Mouse (Mus musculus): ENCODE measurements around the gene Dock9.

Dock9 gene

DNA sequence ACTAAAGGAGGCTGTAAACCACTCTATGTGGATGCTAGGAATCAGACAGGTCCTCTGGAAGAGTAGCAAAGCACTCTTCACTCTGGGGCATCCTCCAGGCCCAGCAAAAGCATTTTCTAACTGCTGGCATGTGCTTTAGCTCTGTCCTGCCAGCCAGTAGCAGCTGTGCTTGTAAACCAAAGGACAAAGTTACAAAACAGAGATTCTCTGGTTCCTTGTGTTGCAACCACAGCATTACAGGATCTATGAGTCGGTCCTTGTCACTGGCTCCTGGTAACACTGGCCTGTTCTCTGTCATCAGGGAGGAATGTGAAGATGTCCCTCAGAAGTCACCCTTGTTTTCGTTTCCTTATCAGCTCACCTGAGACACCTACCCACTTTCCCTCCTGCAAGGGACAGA, 297.1 kb downstream of the Dock9 start:
- Histone ChIP-seq H3K4me1 (replicated peaks; ENCODE audit: low read depth, low read length) (peaks cover 49% of the 10 kb centered on the region), H3K9me3 (ENCODE audit: low read length) (no peaks in the 10 kb centered on the region), H3K4me3 (replicated peaks; ENCODE audit: low read length) (no peak overlapping the region), H3K27me3 (ENCODE audit: insufficient read depth, low read length) (no peaks in the 10 kb centered on the region; the same call in 1 of the 2 replicates), H3K36me3 (ENCODE audit: insufficient read depth, low read length) (no peaks in the 10 kb centered on the region)
- TF ChIP-seq CTCF (conservative IDR thresholded peaks at IDR 0.05; ENCODE audit: low read length): no peak

DNA sequence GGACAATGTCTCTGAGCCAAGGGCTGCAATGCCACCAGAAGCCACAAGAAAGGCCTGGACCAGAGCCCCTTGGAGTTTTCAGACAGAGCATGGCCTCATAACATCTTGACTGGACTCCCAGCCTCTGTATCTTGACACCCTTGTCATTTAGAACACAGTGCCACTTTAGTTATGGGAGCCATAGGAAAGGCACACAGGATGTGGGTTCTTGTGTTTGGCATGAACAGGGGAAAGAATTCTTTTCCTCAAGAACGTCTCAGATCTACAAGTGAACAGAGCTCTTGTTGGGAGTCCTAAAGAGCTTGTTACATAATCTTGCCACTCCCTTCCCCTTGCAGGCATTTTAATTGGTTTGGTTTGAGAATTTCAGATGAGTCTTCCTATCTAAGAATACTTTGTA, 297.9 kb downstream of the Dock9 start:
- TF ChIP-seq NANOG (IDR thresholded peaks at IDR 0.05; ENCODE audit: borderline replicate concordance, low read length) (no peak), POU5F1 (IDR thresholded peaks at IDR 0.05; ENCODE audit: borderline replicate concordance, low read length) (no peak), CTCF (conservative IDR thresholded peaks at IDR 0.05; ENCODE audit: low read length) (no peak)
- H3K9me3 ChIP-seq (ENCODE audit: low read length): no peaks in the 10 kb centered on the region
- no peaks in the 10 kb centered on the region for H3K27me3 ChIP-seq (ENCODE audit: insufficient read depth, low read length)
- no peaks in the 10 kb centered on the region for H3K36me3 ChIP-seq (ENCODE audit: insufficient read depth, low read length)
- peaks cover 41% of the 10 kb centered on the region for H3K4me1 ChIP-seq (replicated peaks; ENCODE audit: low read depth, low read length)
- H3K4me3 ChIP-seq (replicated peaks; ENCODE audit: low read length): no peak overlapping the region

DNA sequence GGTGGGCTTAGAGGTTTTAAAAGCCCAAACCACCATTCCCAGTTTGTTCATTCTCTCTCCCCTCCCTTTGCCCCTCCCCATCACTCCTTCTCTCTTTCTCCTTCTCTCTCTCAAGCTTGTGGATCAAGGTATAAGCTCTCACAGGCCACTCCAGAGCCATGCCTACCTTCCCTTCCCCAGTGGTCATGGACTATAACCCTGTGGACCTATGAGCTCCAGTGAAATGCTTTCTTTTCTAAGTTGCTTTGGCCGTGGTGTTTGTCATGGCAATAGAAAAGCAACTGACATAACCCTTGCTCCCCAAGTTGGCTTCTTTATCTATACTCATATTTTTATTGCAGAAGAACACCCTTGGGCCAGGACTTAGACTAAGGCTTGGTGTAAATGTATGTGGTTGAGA, 299.8 kb downstream of the Dock9 start:
- TF ChIP-seq NANOG (IDR thresholded peaks at IDR 0.05; ENCODE audit: borderline replicate concordance, low read length): no peak
- no peak for TF ChIP-seq CTCF (conservative IDR thresholded peaks at IDR 0.05; ENCODE audit: low read length)
- no peak for TF ChIP-seq POU5F1 (IDR thresholded peaks at IDR 0.05; ENCODE audit: borderline replicate concordance, low read length)
- no peaks in the 10 kb centered on the region for H3K9me3 ChIP-seq (ENCODE audit: low read length)
- H3K27me3 ChIP-seq (ENCODE audit: insufficient read depth, low read length): no peaks in the 10 kb centered on the region
- H3K4me1 ChIP-seq (replicated peaks; ENCODE audit: low read depth, low read length): peaks cover 25% of the 10 kb centered on the region
- H3K36me3 ChIP-seq (ENCODE audit: insufficient read depth, low read length): no peaks in the 10 kb centered on the region
- H3K4me3 ChIP-seq (replicated peaks; ENCODE audit: low read length): no peak overlapping the region

DNA sequence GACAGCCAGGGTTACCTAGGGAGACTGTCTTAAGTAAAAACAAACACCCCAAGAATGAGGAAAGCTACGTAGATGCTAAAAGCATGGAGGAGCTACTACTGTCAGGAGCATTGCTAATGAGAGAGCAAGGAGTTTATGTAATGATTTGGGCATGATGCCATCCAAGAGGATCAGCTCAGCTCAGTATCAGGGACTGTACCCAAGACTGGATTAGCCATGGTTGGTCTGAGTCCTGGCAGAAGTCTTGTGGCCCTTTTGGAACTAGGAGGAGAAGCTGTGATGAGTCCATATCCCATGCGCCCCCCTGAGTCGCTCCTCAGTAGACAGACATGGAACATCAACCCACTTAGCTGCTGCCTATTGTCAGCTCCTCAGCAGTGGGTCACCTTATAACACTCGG, 301.9 kb downstream of the Dock9 start:
- no peaks in the 10 kb centered on the region for H3K9me3 ChIP-seq (ENCODE audit: low read length)
- H3K4me3 ChIP-seq (replicated peaks; ENCODE audit: low read length): no peak overlapping the region
- H3K4me1 ChIP-seq (replicated peaks; ENCODE audit: low read depth, low read length): peaks cover 13% of the 10 kb centered on the region
- H3K36me3 ChIP-seq (ENCODE audit: insufficient read depth, low read length): peaks cover 5% of the 10 kb centered on the region; the same call in 1 of the 2 replicates
- no peak for TF ChIP-seq POU5F1 (IDR thresholded peaks at IDR 0.05; ENCODE audit: borderline replicate concordance, low read length)
- TF ChIP-seq CTCF (conservative IDR thresholded peaks at IDR 0.05; ENCODE audit: low read length): no peak
- no peak for TF ChIP-seq NANOG (IDR thresholded peaks at IDR 0.05; ENCODE audit: borderline replicate concordance, low read length)
- H3K27me3 ChIP-seq (ENCODE audit: insufficient read depth, low read length): no peaks in the 10 kb centered on the region

DNA sequence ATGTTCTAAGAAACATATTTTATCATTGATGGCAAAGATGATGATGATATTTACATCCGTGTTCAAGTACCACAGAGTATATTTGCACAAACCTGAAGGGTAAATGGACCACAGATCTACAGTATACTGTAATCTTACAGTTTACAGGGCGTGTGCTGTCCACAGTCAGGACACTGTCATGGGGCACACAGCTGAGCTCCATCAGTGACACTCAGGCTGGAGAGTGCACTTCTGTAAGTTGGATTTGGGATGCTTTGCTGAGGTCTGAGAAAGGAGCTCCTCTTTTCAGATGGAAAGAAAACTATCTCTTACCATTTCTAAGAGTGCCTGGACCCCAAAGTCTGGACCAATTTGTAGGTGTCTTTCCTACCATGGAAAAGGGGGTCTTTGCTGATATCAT, 302.5 kb downstream of the Dock9 start:
- no peaks in the 10 kb centered on the region for H3K9me3 ChIP-seq (ENCODE audit: low read length)
- TF ChIP-seq POU5F1 (IDR thresholded peaks at IDR 0.05; ENCODE audit: borderline replicate concordance, low read length): no peak
- no peak for TF ChIP-seq NANOG (IDR thresholded peaks at IDR 0.05; ENCODE audit: borderline replicate concordance, low read length)
- no peak for TF ChIP-seq CTCF (conservative IDR thresholded peaks at IDR 0.05; ENCODE audit: low read length)
- peaks cover 9% of the 10 kb centered on the region; the same call in 1 of the 2 replicates for H3K36me3 ChIP-seq (ENCODE audit: insufficient read depth, low read length)
- peaks cover 13% of the 10 kb centered on the region for H3K4me1 ChIP-seq (replicated peaks; ENCODE audit: low read depth, low read length)
- no peak overlapping the region for H3K4me3 ChIP-seq (replicated peaks; ENCODE audit: low read length)
- H3K27me3 ChIP-seq (ENCODE audit: insufficient read depth, low read length): no peaks in the 10 kb centered on the region

DNA sequence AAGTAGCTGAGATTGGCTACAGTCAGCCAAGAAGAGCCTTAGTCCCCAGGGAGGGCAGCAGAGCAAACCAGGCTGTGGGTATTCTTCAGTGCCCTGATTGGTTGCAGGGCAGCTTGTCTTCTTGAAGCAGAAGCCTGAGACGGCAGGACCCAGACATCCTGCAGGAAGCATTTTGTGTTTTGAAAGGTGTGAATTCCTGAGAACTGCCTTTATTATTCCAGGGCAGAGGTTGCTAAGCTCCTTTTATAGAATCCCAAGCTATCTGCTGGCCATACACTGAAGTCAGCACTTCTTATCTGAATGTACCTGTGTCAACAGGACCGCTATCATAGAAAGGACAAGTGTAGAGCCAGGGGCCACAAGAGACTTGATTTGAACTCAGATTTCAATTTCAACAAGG, 303.4 kb downstream of the Dock9 start:
- H3K36me3 ChIP-seq (ENCODE audit: insufficient read depth, low read length): peaks cover 17% of the 10 kb centered on the region
- H3K27me3 ChIP-seq (ENCODE audit: insufficient read depth, low read length): no peaks in the 10 kb centered on the region
- H3K4me3 ChIP-seq (replicated peaks; ENCODE audit: low read length): no peak overlapping the region
- TF ChIP-seq NANOG (IDR thresholded peaks at IDR 0.05; ENCODE audit: borderline replicate concordance, low read length) (no peak), POU5F1 (IDR thresholded peaks at IDR 0.05; ENCODE audit: borderline replicate concordance, low read length) (no peak), CTCF (conservative IDR thresholded peaks at IDR 0.05; ENCODE audit: low read length) (no peak)
- H3K9me3 ChIP-seq (ENCODE audit: low read length): no peaks in the 10 kb centered on the region
- peaks cover 6% of the 10 kb centered on the region; the same call in 1 of the 2 replicates for H3K4me1 ChIP-seq (replicated peaks; ENCODE audit: low read depth, low read length)

DNA sequence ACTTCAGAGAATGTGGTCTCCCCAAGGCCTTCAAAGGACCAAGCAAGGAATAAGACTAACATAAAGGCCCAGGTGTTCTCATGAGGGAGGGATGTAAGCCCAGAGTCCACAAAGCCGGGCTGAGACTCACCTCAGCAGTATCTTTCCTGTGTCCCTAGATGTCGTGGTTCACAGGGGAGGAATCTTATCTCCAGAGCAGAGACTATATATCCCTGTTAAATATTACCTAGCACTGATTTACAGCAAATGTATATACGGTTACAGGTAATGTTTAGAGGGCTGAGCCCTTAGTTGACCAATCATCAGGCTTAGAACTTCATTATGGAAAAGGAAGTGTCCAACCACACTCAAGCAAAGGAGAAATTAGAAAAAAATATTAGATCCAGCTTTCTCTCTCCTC, 303.9 kb downstream of the Dock9 start:
- no peak for TF ChIP-seq POU5F1 (IDR thresholded peaks at IDR 0.05; ENCODE audit: borderline replicate concordance, low read length)
- no peak for TF ChIP-seq CTCF (conservative IDR thresholded peaks at IDR 0.05; ENCODE audit: low read length)
- no peak for TF ChIP-seq NANOG (IDR thresholded peaks at IDR 0.05; ENCODE audit: borderline replicate concordance, low read length)
- no peak overlapping the region for H3K4me3 ChIP-seq (replicated peaks; ENCODE audit: low read length)
- no peaks in the 10 kb centered on the region for H3K9me3 ChIP-seq (ENCODE audit: low read length)
- no peaks in the 10 kb centered on the region for H3K27me3 ChIP-seq (ENCODE audit: insufficient read depth, low read length)
- H3K36me3 ChIP-seq (ENCODE audit: insufficient read depth, low read length): peaks cover 20% of the 10 kb centered on the region
- peaks cover 6% of the 10 kb centered on the region; the same call in 1 of the 2 replicates for H3K4me1 ChIP-seq (replicated peaks; ENCODE audit: low read depth, low read length)

DNA sequence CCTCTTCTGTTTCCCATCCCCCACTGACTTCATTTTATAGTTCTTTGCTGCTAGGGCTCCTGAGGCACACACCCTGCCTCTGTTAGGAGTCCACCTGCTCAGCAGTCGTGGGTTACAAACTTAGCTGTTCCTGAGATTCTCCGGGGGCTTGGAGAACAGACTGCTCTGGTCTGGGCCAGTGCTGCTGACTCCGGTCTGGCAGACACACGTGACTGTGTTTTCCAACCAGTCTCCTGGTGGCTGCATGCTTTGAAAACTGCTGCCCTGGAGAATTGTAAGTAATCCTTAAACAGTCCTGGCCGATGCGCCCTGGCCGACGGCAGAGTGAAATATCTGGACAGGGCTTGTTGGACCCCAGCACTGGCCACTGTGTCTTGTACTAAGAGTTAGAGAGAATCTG, 305.3 kb downstream of the Dock9 start:
- peaks cover 24% of the 10 kb centered on the region for H3K36me3 ChIP-seq (ENCODE audit: insufficient read depth, low read length)
- H3K4me1 ChIP-seq (replicated peaks; ENCODE audit: low read depth, low read length): peaks cover 6% of the 10 kb centered on the region; the same call in 1 of the 2 replicates
- TF ChIP-seq POU5F1 (IDR thresholded peaks at IDR 0.05; ENCODE audit: borderline replicate concordance, low read length) (no peak), CTCF (conservative IDR thresholded peaks at IDR 0.05; ENCODE audit: low read length) (no peak)
- H3K9me3 ChIP-seq (ENCODE audit: low read length): no peaks in the 10 kb centered on the region
- H3K4me3 ChIP-seq (replicated peaks; ENCODE audit: low read length): no peak overlapping the region
- no peaks in the 10 kb centered on the region for H3K27me3 ChIP-seq (ENCODE audit: insufficient read depth, low read length)
